Mouse (Mus musculus): ENCODE data around the gene Smim4. TPM values are rescaled to one million over a fixed set of nuclear protein-coding genes. Genes with fewer than 3 reads are reported as not detected.

Smim4 gene
- polyA plus RNA-seq, 1 experiment = 70.5 TPM

- TF ChIP-seq MYOD1 (IDR thresholded peaks at IDR 0.05; ENCODE audit: control insufficient read depth, insufficient read length, low read depth) (no peak), FOSL1 (IDR thresholded peaks at IDR 0.05; ENCODE audit: insufficient read depth, low read length, poor library complexity, severe bottlenecking) (no peak), CEBPB (IDR thresholded peaks at IDR 0.05; ENCODE audit: low read depth) (no peak), MYOG (IDR thresholded peaks at IDR 0.05; ENCODE audit: control insufficient read depth, extremely low read depth, insufficient read length) (no peak), MAX (IDR thresholded peaks at IDR 0.05) (no peak), CTCF (IDR thresholded peaks at IDR 0.05; ENCODE audit: control insufficient read depth, insufficient read depth, insufficient read length) (no peak), USF1 (IDR thresholded peaks at IDR 0.05; ENCODE audit: low read depth) (no peak)
- Histone ChIP-seq H3K4me3 (ENCODE audit: insufficient read depth, poor library complexity, severe bottlenecking) (no peak overlapping the region), H3ac (ENCODE audit: control insufficient read depth, insufficient read length, low read depth) (no peak overlapping the region), H3K27me3 (ENCODE audit: control insufficient read depth, insufficient read depth, insufficient read length) (no peaks in the 10 kb centered on the region), H3K79me3 (ENCODE audit: low read depth) (peaks cover 6% of the 10 kb centered on the region), H3K36me3 (ENCODE audit: control insufficient read depth, insufficient read depth) (peaks cover 66% of the 10 kb centered on the region), H3K79me2 (ENCODE audit: control insufficient read depth, insufficient read depth) (peaks cover 6% of the 10 kb centered on the region)
These were observed 47.6 kb downstream of the Smim4 start for GRCm38 (mm10) chr14:31081147-31081546.

- no peak overlapping the region for H3ac ChIP-seq (ENCODE audit: control insufficient read depth, insufficient read length, low read depth)
- peaks cover 66% of the 10 kb centered on the region for H3K36me3 ChIP-seq (ENCODE audit: control insufficient read depth, insufficient read depth)
- peaks cover 6% of the 10 kb centered on the region for H3K79me2 ChIP-seq (ENCODE audit: control insufficient read depth, insufficient read depth)
- no peaks in the 10 kb centered on the region for H3K27me3 ChIP-seq (ENCODE audit: control insufficient read depth, insufficient read depth, insufficient read length)
- no peak overlapping the region for H3K4me3 ChIP-seq (ENCODE audit: insufficient read depth, poor library complexity, severe bottlenecking)
- TF ChIP-seq MYOG (IDR thresholded peaks at IDR 0.05; ENCODE audit: control insufficient read depth, extremely low read depth, insufficient read length) (no peak), MYOD1 (IDR thresholded peaks at IDR 0.05; ENCODE audit: control insufficient read depth, insufficient read length, low read depth) (peak; percentile 41)
- peaks cover 6% of the 10 kb centered on the region for H3K79me3 ChIP-seq (ENCODE audit: low read depth)
These were observed 49.3 kb downstream of the Smim4 start for GRCm38 (mm10) chr14:31079313-31080028.

- Histone ChIP-seq H3K79me2 (ENCODE audit: control insufficient read depth, insufficient read depth) (peaks cover 6% of the 10 kb centered on the region), H3K27me3 (ENCODE audit: control insufficient read depth, insufficient read depth, insufficient read length) (no peaks in the 10 kb centered on the region), H3K79me3 (ENCODE audit: low read depth) (peaks cover 6% of the 10 kb centered on the region), H3K36me3 (ENCODE audit: control insufficient read depth, insufficient read depth) (peaks cover 66% of the 10 kb centered on the region), H3K4me3 (ENCODE audit: insufficient read depth, poor library complexity, severe bottlenecking) (no peak overlapping the region), H3ac (ENCODE audit: control insufficient read depth, insufficient read length, low read depth) (no peak overlapping the region)
- TF ChIP-seq MAX (IDR thresholded peaks at IDR 0.05) (no peak), MYOG (IDR thresholded peaks at IDR 0.05; ENCODE audit: control insufficient read depth, extremely low read depth, insufficient read length) (no peak), FOSL1 (IDR thresholded peaks at IDR 0.05; ENCODE audit: insufficient read depth, low read length, poor library complexity, severe bottlenecking) (no peak), MYOD1 (IDR thresholded peaks at IDR 0.05; ENCODE audit: control insufficient read depth, insufficient read length, low read depth) (no peak), CEBPB (IDR thresholded peaks at IDR 0.05; ENCODE audit: low read depth) (no peak), CTCF (IDR thresholded peaks at IDR 0.05; ENCODE audit: control insufficient read depth, insufficient read depth, insufficient read length) (no peak), USF1 (IDR thresholded peaks at IDR 0.05; ENCODE audit: low read depth) (no peak)
These were observed 50.1 kb downstream of the Smim4 start for GRCm38 (mm10) chr14:31078597-31079208.

GRCm38 (mm10) chr14:31069086-31069733, 59.5 kb downstream of the Smim4 start:
- H3K27me3 ChIP-seq (ENCODE audit: control insufficient read depth, insufficient read depth, insufficient read length) = no peaks in the 10 kb centered on the region
- TF ChIP-seq MYOG (IDR thresholded peaks at IDR 0.05; ENCODE audit: control insufficient read depth, extremely low read depth, insufficient read length) (no peak), MAX (IDR thresholded peaks at IDR 0.05) (no peak), MYOD1 (IDR thresholded peaks at IDR 0.05; ENCODE audit: control insufficient read depth, insufficient read length, low read depth) (no peak), CEBPB (IDR thresholded peaks at IDR 0.05; ENCODE audit: low read depth) (no peak), FOSL1 (IDR thresholded peaks at IDR 0.05; ENCODE audit: insufficient read depth, low read length, poor library complexity, severe bottlenecking) (no peak), USF1 (IDR thresholded peaks at IDR 0.05; ENCODE audit: low read depth) (no peak), CTCF (IDR thresholded peaks at IDR 0.05; ENCODE audit: control insufficient read depth, insufficient read depth, insufficient read length) (no peak)
- H3ac ChIP-seq (ENCODE audit: control insufficient read depth, insufficient read length, low read depth) = no peak overlapping the region
- H3K79me3 ChIP-seq (ENCODE audit: low read depth) = no peaks in the 10 kb centered on the region
- peaks cover 79% of the 10 kb centered on the region for H3K36me3 ChIP-seq (ENCODE audit: control insufficient read depth, insufficient read depth)
- peaks cover 10% of the 10 kb centered on the region for H3K79me2 ChIP-seq (ENCODE audit: control insufficient read depth, insufficient read depth)
- no peak overlapping the region for H3K4me3 ChIP-seq (ENCODE audit: insufficient read depth, poor library complexity, severe bottlenecking)

- Histone ChIP-seq H3K79me2 (ENCODE audit: control insufficient read depth, insufficient read depth) (no peaks in the 10 kb centered on the region), H3K4me3 (ENCODE audit: insufficient read depth, poor library complexity, severe bottlenecking) (no peak overlapping the region), H3K27me3 (ENCODE audit: control insufficient read depth, insufficient read depth, insufficient read length) (no peaks in the 10 kb centered on the region), H3K36me3 (ENCODE audit: control insufficient read depth, insufficient read depth) (peaks cover 88% of the 10 kb centered on the region), H3ac (ENCODE audit: control insufficient read depth, insufficient read length, low read depth) (no peak overlapping the region), H3K79me3 (ENCODE audit: low read depth) (no peaks in the 10 kb centered on the region)
- TF ChIP-seq MYOG (IDR thresholded peaks at IDR 0.05; ENCODE audit: control insufficient read depth, extremely low read depth, insufficient read length) = no peak
- TF ChIP-seq CTCF (IDR thresholded peaks at IDR 0.05; ENCODE audit: control insufficient read depth, insufficient read depth, insufficient read length) = no peak
- no peak for TF ChIP-seq USF1 (IDR thresholded peaks at IDR 0.05; ENCODE audit: low read depth)
- no peak for TF ChIP-seq MYOD1 (IDR thresholded peaks at IDR 0.05; ENCODE audit: control insufficient read depth, insufficient read length, low read depth)
- TF ChIP-seq FOSL1 (IDR thresholded peaks at IDR 0.05; ENCODE audit: insufficient read depth, low read length, poor library complexity, severe bottlenecking) = no peak
These were observed 66.5 kb downstream of the Smim4 start for GRCm38 (mm10) chr14:31062277-31062676.
